Mouse (Mus musculus) kidney, adult 10 weeks (tissue): Measurements from ENCODE around the gene Elovl5. TPM values are rescaled to one million over a fixed set of nuclear protein-coding genes. Genes with fewer than 3 reads are reported as not detected.

Experiments
- polyA plus RNA-seq: library from polyadenylated mRNA; stranded (reverse); fragments of 350-450 nt; fragmentation: Illumina TruSeq; extraction: RNeasy Lipid Tissue Mini Kit (QIAGEN cat#74804); gene quantifications from one replicate; pipeline ENCODE4 v1.2.3, GENCODE M21; 2014; ENCODE audit warnings: low read depth, low replicate concordance

Elovl5 gene
- 126 TPM for polyA plus RNA-seq

GRCm38 (mm10) chr9:77917074-77917621 is at the start of gene Elovl5:
Gene Elovl5 (plus strand): TSS chr9:77917364.

Other genes with a start within 250 kb of the Elovl5 start
- gene Gclc, start 162.8 kb upstream of the Elovl5 start, polyA plus RNA-seq: 367 TPM
- gene Gcm1, start 134.6 kb downstream of the Elovl5 start, polyA plus RNA-seq: 2.5 TPM
- gene Fbxo9, start 191.7 kb downstream of the Elovl5 start, polyA plus RNA-seq: 49.6 TPM
- gene Ick, start 191.8 kb downstream of the Elovl5 start, polyA plus RNA-seq: 14.0 TPM